Mouse (Mus musculus) thymus, postnatal 36 days (tissue): ENCODE data around the gene Rdh5.

Source experiments
- DNase-seq, 2 experiments: peaks; one replicate each; pipeline ENCODE4 v3.0.0; 2022; ENCODE audit warnings: mixed read lengths in 2 of 2

Rdh5 gene

GRCm38 (mm10) chr10:128929638-128930378 lies 7.1 kb upstream of the Rdh5 start:
- DNase-seq = no peak

- no peak for DNase-seq
Observed at GRCm38 (mm10) chr10:128928356-128928755, 5.7 kb upstream of the Rdh5 start.

GRCm38 (mm10) chr10:128923935-128924334 lies 1.2 kb upstream of the Rdh5 start, which contains the start of gene Bloc1s1:
Gene Bloc1s1, minus strand, starts transcription at chr10:128924035.
- DNase-seq = no peak

- peak; percentile 92 to 93 for DNase-seq
Observed at GRCm38 (mm10) chr10:128923013-128923691, 464 bp upstream of the Rdh5 start.

DNA sequence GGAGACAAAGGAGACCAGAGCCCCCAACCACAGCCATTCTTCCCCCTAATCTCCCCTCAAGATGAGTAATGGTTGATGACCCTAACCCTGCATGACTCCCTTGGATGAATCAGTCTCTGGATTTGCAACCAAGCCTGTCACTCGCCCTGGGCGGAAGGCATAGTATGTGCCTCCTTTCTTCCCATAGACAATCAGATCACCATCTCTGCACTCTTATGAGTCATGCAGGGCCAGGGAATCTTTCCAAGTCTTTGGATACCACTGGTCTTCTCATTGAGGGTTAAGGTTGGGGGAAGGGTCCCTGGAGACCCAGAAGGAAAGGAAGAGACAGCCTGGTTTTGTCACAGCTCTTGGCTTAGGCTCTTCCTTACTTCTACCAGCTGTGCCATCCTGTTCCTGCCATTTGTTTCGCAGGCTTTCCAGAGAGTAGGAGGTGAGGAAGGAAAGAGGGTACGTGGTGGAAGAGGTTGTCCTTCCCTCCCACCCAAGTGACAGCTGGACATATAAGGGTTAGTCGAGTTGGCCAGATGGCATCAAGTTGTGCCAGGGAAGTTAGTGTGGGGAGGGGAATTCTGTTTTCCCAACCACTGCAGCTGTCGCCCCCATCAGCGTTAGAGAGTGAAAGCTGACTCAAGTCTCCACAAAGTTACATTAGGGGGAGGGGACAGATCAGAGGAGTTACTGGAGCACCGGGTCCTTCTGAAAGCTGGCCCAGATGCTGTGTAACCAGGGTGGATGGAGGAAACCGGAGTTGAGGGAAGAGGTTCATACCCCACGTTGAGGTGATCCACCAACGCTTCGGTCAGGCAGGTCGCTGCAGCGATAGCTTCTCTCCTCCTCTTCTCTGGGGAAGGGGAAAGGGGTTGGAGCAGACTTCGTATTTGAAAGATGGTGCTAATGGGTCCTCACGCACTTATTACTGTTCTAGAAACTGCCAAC lies 536 bp downstream of the Rdh5 start:
- DNase-seq = no peak

GRCm38 (mm10) chr10:128921251-128921650 lies 1.4 kb downstream of the Rdh5 start:
- no peak for DNase-seq

DNA sequence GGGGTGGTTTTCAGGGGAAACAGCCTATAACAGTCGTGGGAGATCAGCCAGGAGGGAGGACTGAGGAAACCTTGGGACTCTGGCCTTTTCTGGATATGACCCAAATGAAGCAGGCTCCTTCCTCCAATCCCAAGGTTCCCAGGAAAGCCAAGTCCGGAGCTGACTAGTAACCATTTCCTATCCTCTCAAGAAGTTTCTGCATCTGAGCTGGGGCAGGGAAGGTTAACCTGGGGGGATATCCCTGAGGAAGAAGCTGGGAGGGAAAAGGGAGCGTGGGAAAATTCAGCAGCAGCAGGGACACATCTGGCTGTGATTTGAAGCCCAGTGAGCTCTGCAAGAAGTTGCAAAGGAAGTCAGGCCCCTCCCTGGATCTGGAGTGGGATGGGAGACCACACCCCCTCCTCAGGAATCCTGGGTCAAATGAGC lies 1.9 kb downstream of the Rdh5 start:
- no peak for DNase-seq

- no peak for DNase-seq
Observed at GRCm38 (mm10) chr10:128919966-128920365, 2.7 kb downstream of the Rdh5 start.

GRCm38 (mm10) chr10:128919203-128919631 lies 3.5 kb downstream of the Rdh5 start:
- DNase-seq = no peak

- no peak for DNase-seq
Observed at GRCm38 (mm10) chr10:128918246-128918645, 4.4 kb downstream of the Rdh5 start.

- no peak for DNase-seq
Observed at GRCm38 (mm10) chr10:128917400-128917799, 5.3 kb downstream of the Rdh5 start.

DNA sequence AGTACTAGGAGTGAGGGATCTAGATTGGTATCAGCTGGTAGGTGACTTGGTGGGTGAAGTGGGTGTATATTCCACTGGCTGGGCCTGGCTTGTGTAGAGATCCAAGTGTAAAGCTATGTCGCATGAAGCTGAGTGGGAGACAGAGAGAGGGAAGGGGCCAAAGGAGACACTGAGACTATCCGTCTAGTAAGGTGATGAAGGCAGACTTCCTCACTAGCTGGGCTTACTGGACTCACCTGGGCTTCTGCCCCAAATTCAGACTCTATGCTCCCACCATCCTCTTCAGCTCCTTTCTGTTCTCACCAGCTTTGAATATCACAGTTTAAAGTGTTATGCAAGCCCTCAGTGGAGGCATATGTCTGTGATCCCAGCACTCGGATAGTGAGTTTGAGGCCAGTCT lies 6.0 kb downstream of the Rdh5 start:
- DNase-seq = no peak

DNA sequence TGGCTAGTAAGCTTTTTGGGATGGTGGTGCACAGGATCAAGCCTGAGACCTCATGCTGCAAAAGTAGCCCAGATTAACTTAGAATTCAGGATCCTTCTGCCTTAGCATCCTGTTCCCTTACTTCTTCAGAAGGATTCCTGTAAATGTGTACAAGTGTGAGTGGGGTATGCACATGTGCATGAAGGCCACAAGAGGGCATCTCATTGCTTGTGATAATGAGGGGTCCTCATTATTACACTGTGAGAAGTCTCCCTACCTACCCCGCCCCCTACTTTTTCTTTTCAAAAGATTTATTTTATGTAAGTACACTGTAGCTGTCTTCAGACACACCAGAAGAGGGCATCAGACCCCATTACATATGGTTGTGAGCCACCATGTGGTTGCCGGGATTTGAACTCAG lies 7.1 kb downstream of the Rdh5 start:
- DNase-seq = no peak

- DNase-seq = no peak
Observed at GRCm38 (mm10) chr10:128913696-128914095, 9.0 kb downstream of the Rdh5 start.

DNA sequence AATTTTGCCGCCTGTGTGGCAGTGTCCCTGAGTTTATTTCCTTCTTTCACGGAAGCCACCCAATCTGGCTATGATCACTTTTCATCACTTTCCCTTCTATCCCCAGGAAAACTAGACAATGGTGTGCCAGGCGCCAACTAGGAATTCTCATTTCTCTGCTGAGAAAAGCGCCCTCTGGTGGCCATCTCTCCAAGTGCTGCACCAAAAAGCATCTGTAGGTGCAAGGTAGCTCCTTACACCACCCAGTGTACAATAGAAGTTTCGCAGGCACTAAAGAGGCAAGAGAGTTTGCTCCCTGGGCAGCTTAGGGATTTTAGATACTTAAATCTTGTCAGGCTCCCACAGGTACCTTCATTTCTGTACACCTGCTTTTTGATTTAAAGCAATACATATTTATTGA lies 9.5 kb downstream of the Rdh5 start:
- peak; percentile 73 to 80 for DNase-seq

DNA sequence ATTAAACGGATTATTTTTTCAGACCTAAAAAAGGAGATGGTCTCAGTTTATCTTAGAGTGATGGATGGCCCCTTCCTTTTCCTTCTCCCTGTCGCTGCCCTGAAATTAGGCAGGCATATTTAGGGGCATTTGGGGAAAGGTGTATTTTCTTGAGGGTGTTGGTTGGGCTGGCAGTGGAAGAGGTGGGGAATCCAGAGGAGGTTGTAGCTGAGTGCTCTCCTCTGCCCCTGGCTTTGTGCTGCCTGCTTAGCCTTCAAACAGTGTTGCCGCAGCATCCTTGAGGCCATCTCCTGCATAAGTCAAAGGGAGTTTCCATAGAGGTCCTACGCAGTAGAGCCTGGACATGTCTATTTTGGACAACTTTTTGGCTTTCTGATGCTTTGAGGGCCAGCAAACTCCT lies 9.9 kb downstream of the Rdh5 start:
- DNase-seq = no peak

- DNase-seq = no peak
Observed at GRCm38 (mm10) chr10:128912268-128912667, 10.4 kb downstream of the Rdh5 start.

GRCm38 (mm10) chr10:128911430-128911829 lies 11.3 kb downstream of the Rdh5 start:
- DNase-seq = no peak

- no peak for DNase-seq
Observed at GRCm38 (mm10) chr10:128910066-128910841, 12.4 kb downstream of the Rdh5 start.

DNA sequence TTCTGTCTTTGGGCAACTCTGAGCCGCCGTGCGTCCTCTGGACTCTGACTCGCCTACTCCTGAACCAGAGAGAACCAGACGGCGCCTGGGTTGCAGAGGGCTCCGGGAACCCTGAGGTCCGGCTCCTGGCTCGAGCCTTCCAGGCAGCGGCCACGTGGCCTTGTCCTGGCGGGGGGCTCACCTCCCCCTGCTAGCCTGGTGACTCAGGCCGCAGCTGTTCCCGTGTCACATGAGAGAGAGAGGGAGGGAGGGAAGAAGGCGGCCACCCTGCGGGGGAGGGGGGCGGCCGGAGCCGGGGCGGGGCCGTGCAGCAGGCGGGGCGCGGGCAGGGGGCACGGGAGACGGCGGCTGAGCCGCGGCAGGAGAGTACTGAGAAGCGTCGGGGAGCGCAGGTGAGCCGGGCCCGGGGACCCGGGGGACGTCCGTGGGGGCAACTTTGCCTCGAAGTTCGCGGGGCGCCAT lies 13.1 kb downstream of the Rdh5 start:
- DNase-seq = peak in 1 of 2 experiments; percentile 30

DNA sequence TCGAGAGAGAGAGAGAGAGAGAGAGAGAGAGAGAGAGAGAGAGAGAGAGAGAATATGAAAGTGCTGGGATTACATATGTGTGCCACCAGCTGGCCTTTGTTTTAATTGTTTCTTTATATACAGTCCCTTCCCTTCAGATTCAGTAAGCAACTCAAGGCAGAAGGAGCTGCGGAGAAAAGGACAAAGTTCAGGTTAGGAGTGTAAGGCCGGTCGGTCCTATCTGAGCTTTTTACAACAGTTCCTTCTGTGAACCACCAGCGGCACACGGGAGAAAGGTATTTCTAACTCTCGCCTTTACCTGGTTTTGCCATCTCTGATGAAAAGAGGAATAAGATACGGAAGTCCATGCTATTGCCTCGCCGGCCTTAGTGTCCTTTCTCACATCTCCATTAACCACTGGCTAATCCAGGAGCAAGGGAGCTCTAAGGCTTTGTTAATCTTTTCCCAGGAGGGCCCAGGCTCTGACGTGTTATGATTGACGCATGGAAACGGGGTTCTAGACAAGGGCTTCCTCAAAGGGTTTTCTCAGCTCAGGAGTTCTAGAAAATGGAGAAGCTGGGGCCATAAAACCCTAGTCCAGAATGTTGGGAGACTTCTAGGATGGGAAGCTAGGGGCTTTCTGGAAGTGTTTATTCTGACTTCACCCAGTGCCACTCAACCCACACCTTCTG lies 13.8 kb downstream of the Rdh5 start:
- no peak for DNase-seq

DNA sequence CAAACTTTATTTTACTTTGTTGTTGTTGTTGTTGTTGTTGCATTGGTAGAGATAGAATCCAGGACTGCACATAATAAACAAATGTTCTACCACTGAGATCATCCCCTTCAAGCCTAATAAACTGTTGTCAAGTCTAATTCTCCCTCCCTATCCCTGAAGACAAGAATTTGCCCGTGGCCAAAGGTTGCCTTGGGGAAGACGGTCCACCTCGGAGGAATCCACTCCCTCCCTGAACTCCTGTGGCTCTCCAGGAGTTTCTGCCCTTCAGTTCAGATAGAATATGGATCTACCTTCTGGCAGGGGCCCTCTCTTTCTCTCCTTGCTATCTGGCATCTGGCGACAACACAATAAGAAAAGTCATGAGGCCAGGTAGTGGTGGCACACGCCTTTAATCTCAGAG lies 17.9 kb downstream of the Rdh5 start:
- no peak for DNase-seq
